Mouse (Mus musculus): ENCODE results near the gene Rrm1. TPM values are rescaled to one million over a fixed set of nuclear protein-coding genes. Genes with fewer than 3 reads are reported as not detected.

Rrm1 gene
- polyA plus RNA-seq (2012; rRNA removed) (66.3 and 79.7 TPM in 2 replicates), polyA plus RNA-seq (2014; fragmentation: Nextera tagmentation; extraction: Ambion mirVana) (115 and 134 TPM in 2 replicates)

- peak within 1 kb of the TSS; percentile 85 for H3K4me3 ChIP-seq (replicated peaks; ENCODE audit: low read length)
- ATAC-seq (ENCODE audit: low FRiP score, low read depth) (peak; percentile 99), DNase-seq (ENCODE audit: low spot score) (peak; percentile 98)
- H3K27me3 ChIP-seq (ENCODE audit: control insufficient read depth, insufficient read depth, low read length): no peaks in the 10 kb centered on the region
- H3K9me3 ChIP-seq (ENCODE audit: control insufficient read depth, low read length): no peaks in the 10 kb centered on the region
- peak within 1 kb of the TSS; percentile 86 for H3K27ac ChIP-seq (replicated peaks; ENCODE audit: low read depth, low read length)
- peak within 1 kb of the TSS; percentile 78 for H3K4me2 ChIP-seq (replicated peaks; ENCODE audit: low read depth, low read length, severe bottlenecking)
- no peak for TF ChIP-seq POLR2A (IDR thresholded peaks at IDR 0.05; ENCODE audit: borderline replicate concordance, extremely low read depth, insufficient read depth, insufficient read length)
- H3K4me1 ChIP-seq (ENCODE audit: control insufficient read depth, insufficient read depth, low read length): peaks cover 12% of the 10 kb centered on the region
- H3K9ac ChIP-seq (ENCODE audit: low read depth, low read length, severe bottlenecking): peak within 1 kb of the TSS; percentile 92
- peaks cover 24% of the 10 kb centered on the region for H3K36me3 ChIP-seq (ENCODE audit: control insufficient read depth, insufficient read depth, low read length)
- WGBS: under 1% methylated on average over 45 of the region's 56 CpGs
Observed at GRCm38 (mm10) chr7:102441657-102442391, at the start of gene Rrm1. Gene Rrm1, plus strand, starts transcription at chr7:102441695.

GRCm38 (mm10) chr7:102393898-102394297, 47.6 kb upstream of the Rrm1 start:
- ATAC-seq (ENCODE audit: low FRiP score, low read depth) (no peak), DNase-seq (ENCODE audit: low spot score) (no peak)
- 85% methylated on average over 2 of the region's 2 CpGs for WGBS
- no peaks in the 10 kb centered on the region for H3K27me3 ChIP-seq (ENCODE audit: control insufficient read depth, insufficient read depth, low read length)
- no peaks in the 10 kb centered on the region for H3K4me1 ChIP-seq (ENCODE audit: control insufficient read depth, insufficient read depth, low read length)
- no peak for TF ChIP-seq POLR2A (IDR thresholded peaks at IDR 0.05; ENCODE audit: borderline replicate concordance, extremely low read depth, insufficient read depth, insufficient read length)
- H3K36me3 ChIP-seq (ENCODE audit: control insufficient read depth, insufficient read depth, low read length): no peaks in the 10 kb centered on the region
- no peak overlapping the region for H3K4me3 ChIP-seq (replicated peaks; ENCODE audit: low read length)
- no peak overlapping the region for H3K4me2 ChIP-seq (replicated peaks; ENCODE audit: low read depth, low read length, severe bottlenecking)
- no peaks in the 10 kb centered on the region for H3K9me3 ChIP-seq (ENCODE audit: control insufficient read depth, low read length)
- no peak overlapping the region for H3K27ac ChIP-seq (replicated peaks; ENCODE audit: low read depth, low read length)
- no peak overlapping the region for H3K9ac ChIP-seq (ENCODE audit: low read depth, low read length, severe bottlenecking)

GRCm38 (mm10) chr7:102395894-102396293, 45.6 kb upstream of the Rrm1 start:
- H3K27ac ChIP-seq (replicated peaks; ENCODE audit: low read depth, low read length): no peak overlapping the region
- no peak for ATAC-seq (ENCODE audit: low FRiP score, low read depth)

GRCm38 (mm10) chr7:102396331-102396730, 45.2 kb upstream of the Rrm1 start:
- H3K4me1 ChIP-seq (ENCODE audit: control insufficient read depth, insufficient read depth, low read length): no peaks in the 10 kb centered on the region
- ATAC-seq (ENCODE audit: low FRiP score, low read depth): no peak
- DNase-seq (ENCODE audit: low spot score): no peak
- WGBS: 96% methylated on average over 3 of the region's 3 CpGs
- no peak overlapping the region for H3K4me3 ChIP-seq (replicated peaks; ENCODE audit: low read length)
- H3K9me3 ChIP-seq (ENCODE audit: control insufficient read depth, low read length): no peaks in the 10 kb centered on the region
- no peak for TF ChIP-seq POLR2A (IDR thresholded peaks at IDR 0.05; ENCODE audit: borderline replicate concordance, extremely low read depth, insufficient read depth, insufficient read length)
- H3K27me3 ChIP-seq (ENCODE audit: control insufficient read depth, insufficient read depth, low read length): no peaks in the 10 kb centered on the region
- H3K4me2 ChIP-seq (replicated peaks; ENCODE audit: low read depth, low read length, severe bottlenecking): no peak overlapping the region
- no peak overlapping the region for H3K9ac ChIP-seq (ENCODE audit: low read depth, low read length, severe bottlenecking)
- H3K27ac ChIP-seq (replicated peaks; ENCODE audit: low read depth, low read length): no peak overlapping the region
- no peaks in the 10 kb centered on the region for H3K36me3 ChIP-seq (ENCODE audit: control insufficient read depth, insufficient read depth, low read length)

More at GRCm38 (mm10) chr7:102395894-102396293, 45.6 kb upstream of the Rrm1 start:
- H3K4me3 ChIP-seq (replicated peaks; ENCODE audit: low read length): no peak overlapping the region
- no peaks in the 10 kb centered on the region for H3K9me3 ChIP-seq (ENCODE audit: control insufficient read depth, low read length)
- no peak overlapping the region for H3K9ac ChIP-seq (ENCODE audit: low read depth, low read length, severe bottlenecking)
- no peak for TF ChIP-seq POLR2A (IDR thresholded peaks at IDR 0.05; ENCODE audit: borderline replicate concordance, extremely low read depth, insufficient read depth, insufficient read length)
- no peaks in the 10 kb centered on the region for H3K4me1 ChIP-seq (ENCODE audit: control insufficient read depth, insufficient read depth, low read length)
- WGBS: 83% methylated on average over 7 of the region's 7 CpGs
- no peak for DNase-seq (ENCODE audit: low spot score)
- no peaks in the 10 kb centered on the region for H3K27me3 ChIP-seq (ENCODE audit: control insufficient read depth, insufficient read depth, low read length)
- H3K4me2 ChIP-seq (replicated peaks; ENCODE audit: low read depth, low read length, severe bottlenecking): no peak overlapping the region
- H3K36me3 ChIP-seq (ENCODE audit: control insufficient read depth, insufficient read depth, low read length): no peaks in the 10 kb centered on the region

GRCm38 (mm10) chr7:102399180-102399731, 42.2 kb upstream of the Rrm1 start:
- H3K4me1 ChIP-seq (ENCODE audit: control insufficient read depth, insufficient read depth, low read length): no peaks in the 10 kb centered on the region
- no peak overlapping the region for H3K27ac ChIP-seq (replicated peaks; ENCODE audit: low read depth, low read length)
- no peak overlapping the region for H3K4me2 ChIP-seq (replicated peaks; ENCODE audit: low read depth, low read length, severe bottlenecking)
- no peak overlapping the region for H3K9ac ChIP-seq (ENCODE audit: low read depth, low read length, severe bottlenecking)
- DNase-seq (ENCODE audit: low spot score): no peak
- no peak overlapping the region for H3K4me3 ChIP-seq (replicated peaks; ENCODE audit: low read length)
- no peaks in the 10 kb centered on the region for H3K36me3 ChIP-seq (ENCODE audit: control insufficient read depth, insufficient read depth, low read length)
- 80% methylated on average over 3 of the region's 3 CpGs for WGBS
- TF ChIP-seq POLR2A (IDR thresholded peaks at IDR 0.05; ENCODE audit: borderline replicate concordance, extremely low read depth, insufficient read depth, insufficient read length): no peak
- no peak for ATAC-seq (ENCODE audit: low FRiP score, low read depth)
- H3K27me3 ChIP-seq (ENCODE audit: control insufficient read depth, insufficient read depth, low read length): no peaks in the 10 kb centered on the region
- no peaks in the 10 kb centered on the region for H3K9me3 ChIP-seq (ENCODE audit: control insufficient read depth, low read length)

Measured in limb, embryonic 14.5 days (tissue).